Comparison of ENCODE assay signal across 8 mouse cellular contexts in genomic region chr13:74617163-74618019, GRCm38 (mm10). TPM values are rescaled to one million over a fixed set of nuclear protein-coding genes. Genes with fewer than 3 reads are reported as not detected.
DNase-seq lines count a peak whose midpoint lies in the region; ATAC-seq and TF ChIP-seq lines count a peak whose summit lies in the region.
"Not testable (repeated sequence)": the region's sequence is repeated elsewhere in the genome, so short reads cannot be mapped to it uniquely, and the experiment has no call there.

No protein-coding gene starts in this region.

- H3K9ac ChIP-seq in ES-E14 (ENCODE audit: insufficient read depth, low read depth, low read length, poor library complexity, severe bottlenecking): peak overlapping the region; percentile 90
- peak overlapping the region; percentile 58 for H3K9ac ChIP-seq in forebrain, embryonic 15.5 days (replicated peaks)
- H3K9ac ChIP-seq in liver, postnatal 0 days (replicated peaks): peak overlapping the region; percentile 45
- peak overlapping the region; percentile 78 for H3K9ac ChIP-seq in neural tube, embryonic 13.5 days

- not testable (repeated sequence) for H3K9me3 ChIP-seq in ES-E14 (ENCODE audit: control insufficient read depth, insufficient read depth, low read depth, low read length); forebrain, embryonic 15.5 days; liver, postnatal 0 days (ENCODE audit: low read length); neural tube, embryonic 13.5 days

- intact Hi-C loops in heart, postnatal 14 days (cut with DNase I): loop anchor here (10.0 kb wide), 1 partner anchor 53 kb away; no protein-coding TSS in a partner anchor

- not testable (repeated sequence) for H3K4me1 ChIP-seq in ES-E14 (ENCODE audit: control insufficient read depth in 2 of 2, insufficient read depth in 2 of 2, low read length in 2 of 2, poor library complexity in 1 of 2); forebrain, embryonic 15.5 days; liver, postnatal 0 days (ENCODE audit: insufficient read depth)
- peaks cover 14% of the 10 kb centered on the region for H3K4me1 ChIP-seq in neural tube, embryonic 13.5 days (replicated peaks)

- peak; percentile 99 for ATAC-seq in forebrain, embryonic 15.5 days (replicated peaks)
- peak; percentile 95 for ATAC-seq in liver, postnatal 0 days
- peak; percentile 99 for ATAC-seq in neural tube, embryonic 13.5 days (ENCODE audit: low read depth)

- not testable (repeated sequence) for H3K36me3 ChIP-seq in ES-E14 (ENCODE audit: control insufficient read depth, insufficient read depth, low read length, poor library complexity, severe bottlenecking); forebrain, embryonic 15.5 days; liver, postnatal 0 days (replicated peaks; ENCODE audit: insufficient read depth, low read length); neural tube, embryonic 13.5 days

- WGBS in forebrain, embryonic 15.5 days: 12% methylated on average over 22 of the region's 22 CpGs
- 8% methylated on average over 22 of the region's 22 CpGs for WGBS in liver, postnatal 0 days (ENCODE audit: insufficient replicate concordance)
- WGBS in neural tube, embryonic 13.5 days: 14% methylated on average over 22 of the region's 22 CpGs

- peak overlapping the region; percentile 75 to 85 for H3K4me3 ChIP-seq in ES-E14 (ENCODE audit: insufficient read depth in 1 of 2, low read depth in 1 of 2, low read length in 2 of 2, poor library complexity in 1 of 2, severe bottlenecking in 1 of 2)
- peak overlapping the region; percentile 56 for H3K4me3 ChIP-seq in forebrain, embryonic 15.5 days
- H3K4me3 ChIP-seq in liver, postnatal 0 days (ENCODE audit: low read depth, low read length): peak overlapping the region; percentile 53
- peak overlapping the region; percentile 55 for H3K4me3 ChIP-seq in neural tube, embryonic 13.5 days

- TF ChIP-seq CTCF in liver, postnatal 0 days (IDR thresholded peaks at IDR 0.05; ENCODE audit: low read depth): not testable (repeated sequence)

- not testable (repeated sequence) for TF ChIP-seq EP300 in liver, postnatal 0 days (IDR thresholded peaks at IDR 0.05; ENCODE audit: low read depth)

- peak overlapping the region; percentile 50 for H3K4me2 ChIP-seq in forebrain, embryonic 15.5 days (replicated peaks)
- H3K4me2 ChIP-seq in liver, postnatal 0 days (ENCODE audit: low read depth, low read length): peak overlapping the region; percentile 63
- peak overlapping the region; percentile 64 for H3K4me2 ChIP-seq in neural tube, embryonic 13.5 days

- H3K27ac ChIP-seq in ES-E14 (ENCODE audit: insufficient read depth, low read depth, low read length, poor library complexity, severe bottlenecking): peak overlapping the region; percentile 89
- H3K27ac ChIP-seq in forebrain, embryonic 15.5 days (replicated peaks): peak overlapping the region; percentile 91
- peak overlapping the region; percentile 88 for H3K27ac ChIP-seq in liver, postnatal 0 days (ENCODE audit: low read depth)
- peak overlapping the region; percentile 88 for H3K27ac ChIP-seq in neural tube, embryonic 13.5 days (replicated peaks)

- in situ Hi-C loops in ES-E14 (cut with MboI; ENCODE audit: low sequenced_read_pairs in 2 of 2, unreplicated experiment in 2 of 2): not testable (repeated sequence)

- DNase-seq in ES-E14 (ENCODE audit: low read depth, low spot score): peak; percentile 81
- DNase-seq in cerebellum, adult 11-12 months: peak; percentile 83
- DNase-seq in heart, postnatal 14 days: peak; percentile 77 to 82
- peak; percentile 86 for DNase-seq in layer of hippocampus, adult 11-12 months (ENCODE audit: low spot score)
- peak; percentile 78 for DNase-seq in liver, postnatal 0 days
- DNase-seq in telencephalon, adult 2 months (ENCODE audit: low read depth, low spot score): peak; percentile 84

- not testable (repeated sequence) for H3K27me3 ChIP-seq in forebrain, embryonic 15.5 days; liver, postnatal 0 days (ENCODE audit: insufficient read depth, low read length); neural tube, embryonic 13.5 days

TF ChIP-seq in ES-E14, 5 proteins besides CTCF, POLR2A, EP300 and RAD21:
- peak; percentile 51; the same call in 1 of the 2 replicates for TF ChIP-seq HCFC1 (IDR thresholded peaks at IDR 0.05; ENCODE audit: borderline replicate concordance, insufficient read depth, low read length)
- TF ChIP-seq MAFK (IDR thresholded peaks at IDR 0.05; ENCODE audit: insufficient read depth, low read depth, low read length): 0 out of 2 replicates have a peak, but pooled peaks have one; percentile 27
TF ChIP-seq in ES-E14: peak in this region for 2; not testable (repeated sequence) for 3.

RNA-seq across cellular contexts. Expression of gene Erap1, which starts 22.0 kb away (rescaled TPM):
- total RNA-seq in ES-E14 (2012; rRNA removed): 8.2 and 11.3 TPM in 2 replicates
- 3.2 and 4.0 TPM in 2 replicates for polyA plus RNA-seq in forebrain, embryonic 15.5 days (2015; fragmentation: Nextera tagmentation; extraction: Ambion mirVana)
- total RNA-seq in heart, postnatal 14 days (2021): 10 to 100 TPM; 37.2 to 42.1 TPM
- polyA plus RNA-seq in liver, postnatal 0 days (2015; fragmentation: Nextera tagmentation; extraction: Ambion mirVana): 28.5 and 34.2 TPM in 2 replicates
- polyA plus RNA-seq in neural tube, embryonic 13.5 days (2015; fragmentation: Nextera tagmentation; extraction: Ambion mirVana): 2.8 and 4.8 TPM in 2 replicates

Comparison
In these comparisons a context has a peak if more than half of its experiments do, and no peak if none do; other contexts are left out.
1. Peak in every context shown above with its lines: DNase-seq, ATAC-seq, H3K4me3 ChIP-seq and H3K27ac ChIP-seq.